Mouse (Mus musculus): Measurements from ENCODE around the gene Bmp6. TPM values are rescaled to one million over a fixed set of nuclear protein-coding genes. Genes with fewer than 3 reads are reported as not detected.

Bmp6 gene
- polyA plus RNA-seq, 1 experiment: not detected

DNA sequence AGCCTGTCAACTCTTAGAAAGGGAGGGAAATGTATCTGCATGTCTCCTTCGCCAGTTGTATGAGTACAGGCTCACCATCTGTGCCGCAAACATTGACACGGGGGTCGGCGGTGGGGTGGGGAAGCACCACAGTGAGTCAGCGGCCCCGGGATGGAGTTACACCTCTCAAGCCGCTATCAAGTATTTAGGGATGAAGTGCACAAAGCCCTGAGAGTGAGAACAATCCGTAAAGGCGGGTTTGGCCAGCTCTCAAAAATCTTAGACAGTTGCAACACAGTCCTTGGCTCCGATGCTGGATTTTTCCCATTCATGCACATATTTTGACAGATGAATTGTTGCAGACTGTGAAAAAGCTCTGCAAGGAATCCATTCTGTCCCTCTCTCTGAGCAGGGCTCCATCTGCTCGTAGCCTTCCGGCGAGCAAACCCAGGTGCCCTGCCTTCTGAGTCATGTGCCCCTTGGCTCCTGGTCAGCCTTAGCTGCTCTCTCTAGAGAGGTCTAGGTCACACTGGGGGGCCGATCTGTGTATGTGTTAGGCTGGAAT, 65.5 kb downstream of the Bmp6 start:
- TF ChIP-seq FLI1 (IDR thresholded peaks at IDR 0.05; ENCODE audit: low read length): no peak
- TF ChIP-seq GATA1 (IDR thresholded peaks at IDR 0.05; ENCODE audit: borderline replicate concordance, low read length): no peak
- Histone ChIP-seq H3K9me3 (peaks cover 7% of the 10 kb centered on the region; the same call in 1 of the 2 replicates), H3K4me3 (replicated peaks) (no peak overlapping the region), H3K27me3 (replicated peaks) (no peaks in the 10 kb centered on the region), H3K4me1 (no peaks in the 10 kb centered on the region), H3K36me3 (replicated peaks; ENCODE audit: low read length) (no peaks in the 10 kb centered on the region)

DNA sequence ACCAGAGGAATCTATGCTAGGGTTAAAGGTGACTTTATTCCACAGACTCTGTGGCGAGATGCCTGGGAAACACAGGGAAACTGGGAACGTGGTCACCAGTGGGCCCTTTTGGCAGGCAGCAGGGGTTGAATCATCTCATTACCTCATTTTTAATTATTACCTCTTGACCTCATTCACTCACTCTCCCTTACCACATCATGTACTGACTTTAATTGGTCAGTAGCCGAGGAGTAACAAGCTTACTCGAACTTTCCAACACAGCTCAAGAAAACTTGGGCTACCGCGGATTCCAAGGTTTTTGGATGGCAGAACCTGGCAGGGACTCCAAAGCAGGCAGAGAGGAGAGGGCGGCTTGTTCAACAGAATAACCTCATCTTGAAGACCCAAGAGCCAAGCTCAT, 74.9 kb downstream of the Bmp6 start:
- Histone ChIP-seq H3K4me3 (replicated peaks) (no peak overlapping the region), H3K27me3 (replicated peaks) (no peaks in the 10 kb centered on the region), H3K9me3 (peaks cover 8% of the 10 kb centered on the region; the same call in 1 of the 2 replicates), H3K36me3 (replicated peaks; ENCODE audit: low read length) (no peaks in the 10 kb centered on the region), H3K4me1 (no peaks in the 10 kb centered on the region)
- TF ChIP-seq GATA1 (IDR thresholded peaks at IDR 0.05; ENCODE audit: borderline replicate concordance, low read length): no peak
- no peak for TF ChIP-seq FLI1 (IDR thresholded peaks at IDR 0.05; ENCODE audit: low read length)

DNA sequence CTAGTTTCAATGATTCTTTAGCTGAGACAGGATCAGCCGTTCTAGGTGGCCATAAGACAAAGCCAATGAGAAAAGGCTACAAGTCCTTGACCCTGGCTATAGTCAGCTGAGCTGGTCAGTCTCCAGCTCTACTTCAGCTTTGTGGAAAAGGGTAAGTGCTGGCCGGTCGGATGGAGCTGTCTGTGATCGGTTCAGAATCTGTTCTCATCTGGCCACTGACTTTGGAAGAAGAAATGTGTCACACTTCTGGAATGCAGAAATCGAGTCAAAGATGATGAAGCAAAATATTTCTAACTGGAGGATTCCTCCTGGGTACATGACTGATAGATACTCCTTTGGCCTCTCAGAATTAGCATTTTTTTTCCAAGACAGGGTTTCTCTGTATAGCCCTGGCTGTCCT, 77.6 kb downstream of the Bmp6 start:
- H3K27me3 ChIP-seq (replicated peaks): no peaks in the 10 kb centered on the region
- no peaks in the 10 kb centered on the region for H3K36me3 ChIP-seq (replicated peaks; ENCODE audit: low read length)
- no peaks in the 10 kb centered on the region for H3K4me1 ChIP-seq
- TF ChIP-seq GATA1 (IDR thresholded peaks at IDR 0.05; ENCODE audit: borderline replicate concordance, low read length): no peak
- TF ChIP-seq FLI1 (IDR thresholded peaks at IDR 0.05; ENCODE audit: low read length): no peak
- peaks cover 5% of the 10 kb centered on the region; the same call in 1 of the 2 replicates for H3K9me3 ChIP-seq
- H3K4me3 ChIP-seq (replicated peaks): no peak overlapping the region

DNA sequence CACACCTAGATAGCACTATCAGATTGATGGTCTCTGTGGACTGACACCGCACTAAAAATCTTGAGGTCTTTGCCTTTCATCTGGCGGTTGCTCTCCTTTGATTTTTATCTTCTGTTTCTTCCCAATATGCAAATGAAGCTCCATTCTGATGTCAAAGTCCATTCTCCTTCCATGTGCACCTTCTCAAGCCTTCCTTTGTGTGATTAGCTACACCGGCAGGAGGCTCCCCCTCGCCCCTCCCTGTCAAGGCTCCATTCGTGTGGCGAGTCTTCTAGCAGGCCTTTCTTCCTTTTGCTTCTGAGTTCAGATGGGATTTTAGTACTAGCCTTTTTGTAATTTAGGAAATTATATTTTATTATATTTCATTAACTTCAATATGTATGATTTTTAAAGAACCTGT, 80.4 kb downstream of the Bmp6 start:
- Histone ChIP-seq H3K4me1 (no peaks in the 10 kb centered on the region), H3K4me3 (replicated peaks) (no peak overlapping the region), H3K9me3 (peaks cover 5% of the 10 kb centered on the region; the same call in 1 of the 2 replicates), H3K27me3 (replicated peaks) (no peaks in the 10 kb centered on the region), H3K36me3 (replicated peaks; ENCODE audit: low read length) (no peaks in the 10 kb centered on the region)
- TF ChIP-seq GATA1 (IDR thresholded peaks at IDR 0.05; ENCODE audit: borderline replicate concordance, low read length): no peak
- TF ChIP-seq FLI1 (IDR thresholded peaks at IDR 0.05; ENCODE audit: low read length): no peak

DNA sequence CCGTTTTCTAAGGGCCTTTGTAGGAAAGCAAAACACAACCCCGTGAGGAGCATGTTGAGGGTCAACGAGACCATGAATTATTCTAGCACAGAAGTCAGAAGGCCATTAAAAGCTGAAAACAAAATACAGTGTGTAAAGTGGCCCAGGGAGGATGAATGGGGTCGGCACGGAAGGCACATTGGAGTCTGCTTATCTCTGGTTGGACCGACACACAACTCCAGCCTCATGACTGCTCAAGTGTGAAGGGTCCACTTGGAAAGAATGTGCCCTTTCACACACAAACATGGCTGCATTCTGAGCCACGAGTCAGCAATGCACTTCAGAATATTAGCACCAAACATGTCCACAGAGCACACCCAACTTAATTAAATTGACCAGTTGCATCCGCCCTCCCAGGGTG, 84.8 kb downstream of the Bmp6 start:
- H3K27me3 ChIP-seq (replicated peaks): no peaks in the 10 kb centered on the region
- H3K4me1 ChIP-seq: no peaks in the 10 kb centered on the region
- TF ChIP-seq FLI1 (IDR thresholded peaks at IDR 0.05; ENCODE audit: low read length): no peak
- TF ChIP-seq GATA1 (IDR thresholded peaks at IDR 0.05; ENCODE audit: borderline replicate concordance, low read length): no peak
- no peak overlapping the region for H3K4me3 ChIP-seq (replicated peaks)
- no peaks in the 10 kb centered on the region; the same call in 1 of the 2 replicates for H3K9me3 ChIP-seq
- no peaks in the 10 kb centered on the region for H3K36me3 ChIP-seq (replicated peaks; ENCODE audit: low read length)

DNA sequence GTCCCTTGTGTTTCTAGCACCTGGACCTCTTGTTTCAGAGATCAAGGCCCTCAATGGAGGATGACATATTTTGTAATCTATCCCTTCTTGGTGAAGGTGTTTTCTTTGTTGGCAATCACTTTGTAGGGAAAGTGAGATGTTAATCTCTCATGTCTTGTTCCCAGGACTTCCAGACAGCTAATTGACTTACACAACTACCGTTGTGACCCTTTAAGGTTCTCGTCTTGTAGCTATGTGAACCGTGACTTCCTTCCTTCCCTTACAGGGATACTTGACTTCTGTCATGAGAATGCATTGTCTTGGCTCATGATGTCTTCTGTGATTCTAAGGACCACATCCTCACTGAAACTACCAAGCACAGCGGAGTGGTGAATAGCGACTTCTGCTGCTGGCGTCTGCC, 85.2 kb downstream of the Bmp6 start:
- TF ChIP-seq FLI1 (IDR thresholded peaks at IDR 0.05; ENCODE audit: low read length): no peak
- no peak for TF ChIP-seq GATA1 (IDR thresholded peaks at IDR 0.05; ENCODE audit: borderline replicate concordance, low read length)
- H3K4me1 ChIP-seq: no peaks in the 10 kb centered on the region

DNA sequence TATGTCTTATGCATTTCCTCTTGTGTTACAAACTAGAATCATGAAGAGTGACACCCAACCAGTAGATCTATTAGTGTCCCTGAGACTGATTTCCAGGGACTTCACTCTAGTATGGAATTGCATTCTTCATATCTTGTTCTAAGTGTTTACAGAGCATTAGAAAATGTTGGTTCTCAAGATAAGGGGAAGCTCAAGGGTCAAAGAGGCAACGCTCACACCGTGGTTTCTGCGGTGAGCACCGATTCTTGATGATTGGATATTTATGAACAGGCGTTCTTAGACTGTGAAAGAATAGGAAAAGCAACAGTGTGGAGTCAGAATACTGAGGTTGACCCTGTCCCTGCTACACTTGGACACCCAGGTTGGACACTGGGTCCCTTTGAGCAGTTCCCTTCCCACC, 89.9 kb downstream of the Bmp6 start:
- Histone ChIP-seq H3K9me3 (no peaks in the 10 kb centered on the region; the same call in 1 of the 2 replicates), H3K36me3 (replicated peaks; ENCODE audit: low read length) (no peaks in the 10 kb centered on the region), H3K4me3 (replicated peaks) (no peak overlapping the region), H3K4me1 (peaks cover 3% of the 10 kb centered on the region; the same call in 1 of the 2 replicates), H3K27me3 (replicated peaks) (no peaks in the 10 kb centered on the region)
- TF ChIP-seq GATA1 (IDR thresholded peaks at IDR 0.05; ENCODE audit: borderline replicate concordance, low read length): no peak

More for the DNA sequence above, 85.2 kb downstream of the Bmp6 start:
- H3K9me3 ChIP-seq: no peaks in the 10 kb centered on the region; the same call in 1 of the 2 replicates
- H3K36me3 ChIP-seq (replicated peaks; ENCODE audit: low read length): no peaks in the 10 kb centered on the region
- no peaks in the 10 kb centered on the region for H3K27me3 ChIP-seq (replicated peaks)
- H3K4me3 ChIP-seq (replicated peaks): no peak overlapping the region

DNA sequence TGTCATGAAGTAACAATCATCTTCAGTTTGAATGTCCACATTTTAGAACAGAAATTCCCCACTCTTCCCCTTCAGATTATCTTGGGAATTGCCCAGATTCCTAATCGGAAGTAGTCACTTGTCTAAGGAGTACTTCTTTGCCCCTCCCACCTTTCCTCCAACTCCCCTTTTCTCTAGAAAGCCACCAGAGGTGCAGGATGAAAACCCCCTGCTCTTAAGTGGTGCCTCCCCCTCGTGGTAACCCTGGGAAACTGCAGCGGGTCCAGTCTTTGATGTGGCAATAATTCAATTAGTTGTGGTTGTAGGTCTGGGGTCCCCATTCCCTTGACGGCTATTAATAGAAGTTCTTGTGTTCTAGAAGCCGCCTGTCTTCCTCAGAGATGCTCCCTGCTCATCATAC, 93.0 kb downstream of the Bmp6 start:
- H3K4me3 ChIP-seq (replicated peaks): no peak overlapping the region
- TF ChIP-seq GATA1 (IDR thresholded peaks at IDR 0.05; ENCODE audit: borderline replicate concordance, low read length) (no peak), FLI1 (IDR thresholded peaks at IDR 0.05; ENCODE audit: low read length) (no peak)
- H3K4me1 ChIP-seq: peaks cover 3% of the 10 kb centered on the region; the same call in 1 of the 2 replicates
- no peaks in the 10 kb centered on the region for H3K27me3 ChIP-seq (replicated peaks)
- H3K9me3 ChIP-seq: no peaks in the 10 kb centered on the region; the same call in 1 of the 2 replicates
- H3K36me3 ChIP-seq (replicated peaks; ENCODE audit: low read length): no peaks in the 10 kb centered on the region

DNA sequence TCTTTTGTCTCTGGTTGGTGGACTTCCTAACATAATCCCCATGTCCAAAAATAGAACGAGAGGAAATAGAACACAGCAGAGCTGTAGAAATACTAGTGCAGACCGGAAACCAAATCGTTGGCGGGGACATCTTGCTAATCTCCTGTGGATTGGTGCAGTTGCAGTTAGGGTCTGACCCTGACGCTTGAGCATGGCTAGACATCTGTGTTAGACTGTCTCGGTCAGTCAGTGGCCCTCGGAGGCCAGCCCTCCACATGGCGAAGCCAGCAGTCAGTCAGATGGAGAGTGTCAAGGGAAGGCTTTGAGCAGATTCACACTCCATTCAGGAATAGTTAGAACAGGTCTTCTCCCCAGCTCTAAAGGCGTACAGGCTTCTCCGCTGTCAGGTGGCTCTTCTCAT, 95.3 kb downstream of the Bmp6 start:
- Histone ChIP-seq H3K4me3 (replicated peaks) (no peak overlapping the region), H3K9me3 (no peaks in the 10 kb centered on the region)
- TF ChIP-seq GATA1 (IDR thresholded peaks at IDR 0.05; ENCODE audit: borderline replicate concordance, low read length) (no peak), FLI1 (IDR thresholded peaks at IDR 0.05; ENCODE audit: low read length) (no peak)

DNA sequence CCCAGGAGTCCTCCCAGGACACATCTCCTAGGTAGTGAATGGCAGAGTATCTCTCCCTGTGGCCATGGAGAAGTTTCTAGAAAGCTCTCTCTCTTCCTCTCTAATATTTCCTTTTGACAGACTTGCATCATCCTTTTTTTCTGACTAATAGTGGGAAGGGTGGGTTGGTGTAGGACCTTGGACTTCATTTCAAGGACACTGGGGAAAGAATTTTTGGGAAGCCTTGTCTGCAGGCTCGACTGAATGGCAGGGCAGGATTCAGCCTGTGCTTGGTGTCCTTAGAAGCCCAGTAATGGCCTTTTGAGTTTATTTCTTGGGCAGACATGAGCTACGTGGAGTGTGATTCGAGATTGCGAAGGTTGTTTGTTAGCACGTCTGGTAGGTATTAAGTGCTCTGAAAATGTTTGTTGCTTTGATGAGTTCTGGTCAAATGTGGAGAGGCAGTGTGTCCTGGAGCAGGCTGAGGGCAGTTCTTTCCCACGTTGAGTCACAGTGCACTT, 103.7 kb downstream of the Bmp6 start:
- Histone ChIP-seq H3K4me3 (replicated peaks) (no peak overlapping the region), H3K4me1 (no peaks in the 10 kb centered on the region), H3K36me3 (replicated peaks; ENCODE audit: low read length) (no peaks in the 10 kb centered on the region), H3K27me3 (replicated peaks) (peaks cover 3% of the 10 kb centered on the region), H3K9me3 (peaks cover 11% of the 10 kb centered on the region)
- TF ChIP-seq FLI1 (IDR thresholded peaks at IDR 0.05; ENCODE audit: low read length) (no peak), GATA1 (IDR thresholded peaks at IDR 0.05; ENCODE audit: borderline replicate concordance, low read length) (no peak)

More for the DNA sequence above, 95.3 kb downstream of the Bmp6 start:
- Histone ChIP-seq H3K27me3 (replicated peaks) (no peaks in the 10 kb centered on the region), H3K4me1 (peaks cover 3% of the 10 kb centered on the region; the same call in 1 of the 2 replicates), H3K36me3 (replicated peaks; ENCODE audit: low read length) (no peaks in the 10 kb centered on the region)
